Mouse (Mus musculus): ENCODE measurements around the gene Suclg2. TPM values are rescaled to one million over a fixed set of nuclear protein-coding genes. Genes with fewer than 3 reads are reported as not detected.
A peak's percentile ranks its signal among the peaks of the same experiment; 100 is the strongest.
"Not testable (repeated sequence)": the region's sequence is repeated elsewhere in the genome, so short reads cannot be mapped to it uniquely, and the experiment has no call there.

Suclg2 gene
- total RNA-seq, 2 experiments from 2014 or later: 16.6 to 18.1 TPM

DNA sequence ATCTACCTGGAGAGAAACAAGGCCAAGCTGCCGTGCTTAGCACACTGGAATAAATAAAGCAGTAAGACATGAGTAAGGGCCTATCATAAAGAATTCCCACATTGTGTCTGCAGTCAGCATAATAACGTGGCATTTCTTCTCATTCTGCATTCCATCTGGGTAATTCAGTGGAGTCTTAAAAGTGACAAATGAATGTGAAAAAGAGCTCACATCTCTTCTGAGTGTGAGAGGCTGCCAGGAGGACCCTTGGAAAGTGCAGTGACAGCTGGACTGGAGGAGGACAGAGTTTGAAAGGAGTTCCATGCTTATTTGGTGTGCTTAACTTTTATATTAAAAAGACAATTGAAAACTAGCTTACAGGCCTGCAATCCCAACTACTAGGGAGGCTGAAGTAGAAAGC is 83.2 kb downstream of the Suclg2 start:
- DNase-seq (ENCODE audit: low spot score in 2 of 2): no peak

DNA sequence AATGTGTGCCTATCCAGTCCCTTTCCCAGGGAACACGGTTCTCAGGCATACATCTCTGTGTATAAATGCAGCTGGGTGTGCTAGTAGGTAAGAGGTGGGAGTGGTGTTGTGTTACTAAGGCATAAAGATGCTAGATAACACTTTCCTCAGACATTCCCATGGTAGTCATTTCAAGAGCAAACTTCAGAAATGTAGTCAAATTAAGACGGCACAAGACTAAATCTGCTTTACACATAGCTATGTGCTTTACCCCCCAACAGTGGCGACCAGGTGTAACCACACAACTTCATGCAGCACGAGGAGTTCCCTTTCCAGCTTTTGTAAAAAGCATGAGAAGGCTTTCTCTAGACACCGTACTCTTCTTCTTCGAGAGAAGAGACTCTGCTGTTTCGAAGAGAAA is 89.5 kb downstream of the Suclg2 start:
- no peak for DNase-seq (ENCODE audit: low spot score in 2 of 2)

DNA sequence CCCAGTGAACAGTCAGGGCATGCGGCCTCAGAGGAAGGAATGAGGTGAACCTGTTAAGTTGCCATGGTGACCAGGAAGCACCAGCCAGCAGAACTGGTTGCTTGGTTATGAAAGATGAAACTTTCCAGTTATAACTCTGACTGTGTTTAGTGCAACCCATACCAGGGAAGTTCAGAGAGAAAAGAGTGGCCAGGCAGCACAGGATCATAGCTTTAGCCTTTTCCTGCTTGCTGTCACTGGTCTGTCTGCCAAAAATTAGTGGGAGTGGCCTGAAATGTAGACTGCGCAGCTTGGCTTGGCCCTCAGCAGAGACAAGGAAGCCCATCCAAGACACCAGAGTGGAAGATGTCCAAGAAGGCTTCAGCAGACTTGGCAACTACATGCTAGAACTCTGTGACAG is 96.8 kb downstream of the Suclg2 start:
- peak; percentile 20 to 28 for DNase-seq (ENCODE audit: low spot score in 2 of 2)

DNA sequence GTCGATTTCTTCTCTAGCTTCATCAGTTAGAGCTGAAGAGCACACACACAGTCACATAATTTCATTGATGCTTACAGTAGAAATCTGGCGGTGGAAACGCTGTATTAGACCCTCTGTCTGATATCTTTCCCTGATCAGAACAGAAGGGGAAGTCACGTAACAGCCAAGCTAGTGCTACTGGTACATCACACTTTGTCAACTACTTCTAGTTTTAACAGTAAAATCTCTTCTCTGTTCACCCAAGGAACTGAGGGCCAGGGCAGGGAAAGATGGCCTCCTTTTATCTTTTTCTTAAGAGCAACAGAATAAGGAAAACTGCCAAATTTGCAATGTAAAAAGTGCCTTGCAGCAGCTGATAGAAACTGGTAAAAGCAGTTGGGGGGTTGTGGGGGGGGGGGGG is 97.8 kb downstream of the Suclg2 start:
- no peak for DNase-seq (ENCODE audit: low spot score in 2 of 2)

DNA sequence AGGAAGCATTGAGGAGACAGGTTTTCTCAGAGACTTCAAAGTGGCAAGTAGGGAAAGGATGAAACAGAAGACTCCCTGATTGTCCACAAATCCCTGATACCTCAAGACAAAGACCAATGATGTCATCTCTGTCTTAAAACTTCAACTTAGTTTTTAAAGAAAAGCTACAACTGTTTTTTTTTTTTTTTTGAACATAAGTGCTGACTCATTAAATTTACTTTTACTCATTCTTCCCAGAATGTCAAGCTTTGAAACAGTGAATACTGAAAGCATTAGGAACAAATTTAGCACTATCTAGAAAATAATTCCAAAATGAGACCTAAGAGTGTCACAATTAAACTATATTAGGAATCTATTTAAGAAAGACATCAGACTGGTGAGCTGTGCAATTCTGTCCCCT is 98.8 kb downstream of the Suclg2 start:
- no peak for DNase-seq (ENCODE audit: low spot score in 2 of 2)

DNA sequence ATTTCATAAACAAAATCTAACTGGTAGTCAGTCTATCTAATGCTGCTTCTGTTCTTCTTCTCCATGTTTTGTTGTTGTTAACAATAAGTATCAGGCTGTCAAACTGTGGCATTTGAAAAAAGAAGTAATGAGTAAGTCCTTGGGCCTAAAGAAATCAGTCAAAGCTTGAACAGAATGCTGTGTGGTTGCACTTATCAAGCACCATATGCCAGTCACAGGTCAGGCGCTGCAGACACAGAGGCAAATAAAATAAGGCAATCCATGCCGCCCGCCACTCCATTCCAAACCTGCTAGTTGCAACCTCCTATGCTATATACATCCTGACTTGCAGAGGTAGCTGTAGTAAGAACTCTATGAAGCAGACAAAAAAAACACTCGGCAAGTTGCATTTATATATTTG is 100.2 kb downstream of the Suclg2 start:
- no peak for DNase-seq (ENCODE audit: low spot score in 2 of 2)

DNA sequence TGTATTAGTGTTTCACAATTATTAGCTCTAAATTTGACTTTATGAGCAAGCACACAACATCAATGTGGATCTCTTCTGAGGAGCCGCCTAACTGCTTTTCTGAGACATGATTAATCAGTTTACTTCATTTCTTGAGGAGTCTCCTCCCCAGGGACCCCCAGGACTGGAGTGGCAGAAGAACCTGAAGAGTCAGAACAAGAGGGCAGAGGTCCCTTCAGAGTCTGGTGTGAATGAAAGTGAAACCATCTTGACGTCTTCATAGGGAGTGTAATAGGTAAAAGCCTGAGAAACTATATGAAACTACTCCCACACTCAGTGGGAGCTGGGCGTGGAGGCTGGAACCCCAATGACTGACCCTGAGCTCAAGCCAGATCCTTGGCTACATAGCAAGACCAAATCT is 105.4 kb downstream of the Suclg2 start:
- DNase-seq (ENCODE audit: low spot score in 2 of 2): no peak

DNA sequence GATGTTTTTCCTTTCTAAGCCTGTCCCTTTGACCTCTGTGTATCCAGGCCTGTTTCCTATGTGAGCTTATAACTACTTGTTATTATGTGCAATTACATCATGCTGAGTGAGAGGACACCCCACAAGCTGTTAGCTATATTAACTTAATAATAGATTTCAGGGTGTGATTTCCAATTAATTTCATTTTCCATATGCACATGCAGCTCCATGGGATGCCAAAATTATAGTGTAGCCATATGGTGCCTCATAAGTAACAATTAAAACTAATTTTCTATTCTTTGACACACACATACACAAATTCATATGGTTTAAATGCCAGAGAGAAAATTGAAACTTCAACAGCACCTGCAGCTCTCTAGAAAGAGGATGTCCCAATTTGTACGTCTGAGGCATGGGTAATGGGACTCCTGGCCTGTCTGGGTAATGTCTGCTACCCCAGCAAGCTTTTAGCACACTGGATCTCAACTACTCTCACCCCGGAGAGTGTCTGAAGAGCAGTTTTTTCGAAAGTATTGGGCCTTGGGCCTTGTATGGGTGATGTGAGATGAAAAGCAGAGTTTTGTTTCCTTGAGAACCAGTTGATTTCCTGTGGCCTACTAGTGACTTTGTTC is 106.1 kb downstream of the Suclg2 start:
- no peak for DNase-seq (ENCODE audit: low spot score in 2 of 2)

DNA sequence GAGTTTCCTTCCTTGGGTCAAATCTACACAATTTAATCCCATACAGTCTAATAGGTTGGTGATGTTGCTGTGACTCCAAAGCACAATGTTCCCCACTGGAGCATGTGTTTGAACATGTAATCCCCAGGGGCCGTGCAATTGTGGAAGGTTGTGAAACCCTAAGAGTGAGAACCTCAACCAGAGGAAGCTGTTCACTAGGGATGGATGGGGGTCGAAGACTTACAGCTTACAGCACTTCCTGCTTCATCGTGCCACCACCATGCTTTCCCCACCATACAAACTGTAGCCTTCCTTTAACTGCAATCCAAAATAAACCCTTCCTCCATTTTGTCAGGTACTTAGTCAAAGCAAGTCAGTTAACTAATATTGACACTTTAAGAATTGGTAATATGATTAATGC is 107.5 kb downstream of the Suclg2 start:
- no peak for DNase-seq (ENCODE audit: low spot score in 2 of 2)

DNA sequence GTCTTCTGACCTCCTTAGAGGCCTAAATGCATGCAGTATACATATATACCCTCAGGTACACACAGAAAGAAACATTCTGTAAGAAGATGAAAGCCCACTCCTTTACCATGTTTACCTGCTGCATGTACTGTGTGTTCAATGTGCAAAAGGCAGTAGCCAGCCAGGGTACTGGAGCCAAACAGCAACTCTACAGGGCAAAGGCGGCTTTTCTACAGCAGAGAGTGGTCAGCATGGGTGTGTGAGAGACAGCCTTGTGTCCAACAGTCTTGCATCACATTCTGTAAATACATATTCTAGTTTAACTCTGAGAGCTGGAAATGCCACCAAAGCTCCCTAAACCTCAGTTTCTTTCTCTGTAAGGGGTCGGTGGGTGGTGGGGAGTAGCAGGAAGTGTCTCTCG is 110.5 kb downstream of the Suclg2 start:
- DNase-seq (ENCODE audit: low spot score in 2 of 2): no peak

DNA sequence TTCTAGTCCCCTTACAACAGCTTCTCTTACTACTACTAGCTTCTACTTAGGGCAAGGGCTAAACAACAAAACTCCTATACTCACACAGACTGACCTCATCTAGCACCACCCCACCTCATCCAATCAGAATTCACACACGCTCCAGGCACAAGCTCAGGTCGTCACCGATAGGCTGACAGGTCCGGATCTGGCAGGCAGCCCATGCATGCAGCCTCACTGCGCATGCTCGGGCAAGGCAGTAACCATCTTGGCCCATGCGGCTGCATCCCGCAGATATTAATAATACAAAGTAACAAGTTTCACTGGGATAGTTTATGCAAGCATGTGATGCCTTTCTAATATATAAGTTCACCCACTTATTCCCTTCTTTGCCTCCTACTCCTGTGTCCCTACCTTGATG is 117.9 kb downstream of the Suclg2 start:
- not testable (repeated sequence) for DNase-seq (ENCODE audit: low spot score in 2 of 2)

DNA sequence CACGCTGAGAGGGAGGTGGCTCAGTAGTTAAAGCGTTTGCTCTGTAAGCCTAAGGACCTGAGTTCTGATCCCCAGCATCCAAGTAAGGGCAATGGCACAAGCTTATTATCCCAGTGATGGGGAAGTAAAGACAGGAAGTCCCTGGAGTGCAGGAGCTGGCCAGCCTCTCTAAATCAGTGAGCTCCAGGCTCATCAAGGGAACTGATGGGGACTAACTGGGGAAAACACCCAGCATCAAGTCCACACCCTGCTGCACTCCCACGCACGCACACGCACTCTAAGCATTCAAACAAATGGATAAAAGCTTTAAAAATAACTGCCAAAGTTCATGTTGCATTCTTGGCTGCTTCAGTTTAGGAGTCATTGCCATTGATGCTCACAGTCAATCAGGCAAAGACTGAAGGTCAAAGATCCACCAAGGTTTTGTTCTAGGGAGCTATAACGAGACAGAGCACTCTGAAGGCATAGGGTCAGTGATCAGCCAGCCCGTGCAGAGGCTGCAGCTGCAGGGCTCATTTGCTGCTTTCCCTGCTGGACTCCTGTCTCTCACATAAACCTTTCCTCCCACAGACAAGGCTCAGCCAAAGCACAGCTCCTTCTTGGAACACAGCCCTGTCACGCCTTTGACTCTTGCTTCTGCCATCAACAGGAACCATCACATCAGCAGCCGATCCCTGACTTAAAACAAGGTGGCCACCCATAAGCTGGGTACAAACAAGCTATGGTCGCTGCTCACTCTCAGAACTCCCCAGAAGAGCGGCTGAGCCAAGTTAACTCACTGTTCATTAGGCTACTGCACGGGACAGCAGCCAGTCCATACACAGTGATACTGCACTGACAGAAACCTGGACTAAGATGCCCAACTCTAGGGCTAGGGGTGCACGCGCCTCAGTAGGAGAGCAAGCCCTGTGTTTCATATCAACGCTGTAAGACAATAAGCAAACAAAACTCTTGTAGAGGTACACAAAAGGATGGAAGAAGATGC is 121.5 kb downstream of the Suclg2 start:
- DNase-seq (ENCODE audit: low spot score in 2 of 2): no peak

DNA sequence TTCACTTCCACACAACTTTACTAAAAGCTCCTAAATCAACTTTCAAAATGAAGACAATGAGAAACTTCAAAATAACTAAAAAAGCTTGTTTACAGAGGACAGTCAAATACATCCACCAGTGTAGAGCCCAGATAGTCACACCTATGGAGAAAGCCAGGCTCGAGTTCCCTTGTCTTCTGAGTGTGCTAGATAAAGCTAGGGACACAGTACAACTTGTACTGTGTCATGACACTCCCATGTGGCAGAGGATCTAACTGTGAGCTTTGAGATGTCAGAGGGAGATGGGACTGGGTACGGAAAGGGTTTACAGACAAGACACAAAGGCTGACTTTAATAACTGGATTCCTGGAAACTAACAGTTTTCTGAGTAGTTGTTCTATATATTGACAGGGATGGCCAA is 122.7 kb downstream of the Suclg2 start:
- DNase-seq (ENCODE audit: low spot score in 2 of 2): no peak

DNA sequence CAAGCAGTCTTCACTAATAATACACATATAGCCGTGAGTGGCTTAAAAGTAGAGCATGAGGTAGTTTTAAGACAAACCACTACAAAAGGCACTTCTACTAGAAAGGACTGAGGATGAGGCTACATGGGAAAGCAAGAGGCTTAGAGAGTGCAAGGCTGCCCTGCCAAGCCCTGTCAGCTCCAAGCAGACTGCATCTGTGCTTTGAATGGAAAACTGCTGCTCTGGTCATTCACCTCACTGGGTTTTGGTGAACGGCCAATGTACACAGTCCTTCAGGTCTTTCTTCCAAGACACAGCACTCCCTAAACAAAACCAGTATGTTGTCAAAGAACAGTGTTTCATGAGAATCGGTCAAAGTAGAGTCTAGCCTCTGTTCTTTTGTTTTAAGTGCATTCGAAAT is 124.4 kb downstream of the Suclg2 start:
- no peak for DNase-seq (ENCODE audit: low spot score in 2 of 2)

DNA sequence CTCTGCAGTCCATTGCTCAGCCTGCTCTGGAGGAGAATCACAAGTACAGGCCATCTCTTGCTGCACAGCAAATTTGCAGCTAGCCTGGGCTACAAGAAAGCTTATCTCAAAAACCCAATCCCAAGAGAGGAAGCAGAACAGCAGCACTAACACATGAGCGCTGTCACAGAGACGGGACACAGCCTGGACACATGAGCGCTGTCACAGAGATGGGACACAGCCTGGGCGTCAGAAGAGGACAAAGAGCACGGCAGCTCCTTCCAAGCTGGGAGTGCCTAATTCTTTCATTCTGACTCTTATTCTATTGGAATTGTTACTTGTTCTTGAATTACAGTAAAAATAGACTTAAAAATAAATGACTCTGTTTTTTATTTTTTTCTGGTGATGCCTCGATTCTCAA is 126.2 kb downstream of the Suclg2 start:
- no peak for DNase-seq (ENCODE audit: low spot score in 2 of 2)

DNA sequence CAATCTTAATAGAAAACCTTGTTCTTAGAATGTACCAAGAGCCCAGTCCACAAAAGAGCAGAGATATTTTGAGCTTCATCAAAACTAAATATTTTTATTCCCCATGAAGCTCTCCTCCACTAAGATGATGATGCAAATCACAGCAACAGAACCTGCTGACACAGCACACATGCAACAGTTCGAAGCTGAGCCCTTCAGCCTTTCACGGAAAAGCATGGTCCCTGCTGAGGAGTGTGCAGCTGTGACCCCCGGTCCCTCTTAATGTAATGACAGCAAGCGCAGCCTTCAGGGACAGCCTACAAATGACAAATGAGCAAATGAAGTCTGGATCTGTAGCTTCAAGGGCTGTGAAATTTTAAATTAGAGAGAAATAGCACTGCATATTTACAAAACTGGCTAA is 128.1 kb downstream of the Suclg2 start:
- DNase-seq (ENCODE audit: low spot score in 2 of 2): no peak

DNA sequence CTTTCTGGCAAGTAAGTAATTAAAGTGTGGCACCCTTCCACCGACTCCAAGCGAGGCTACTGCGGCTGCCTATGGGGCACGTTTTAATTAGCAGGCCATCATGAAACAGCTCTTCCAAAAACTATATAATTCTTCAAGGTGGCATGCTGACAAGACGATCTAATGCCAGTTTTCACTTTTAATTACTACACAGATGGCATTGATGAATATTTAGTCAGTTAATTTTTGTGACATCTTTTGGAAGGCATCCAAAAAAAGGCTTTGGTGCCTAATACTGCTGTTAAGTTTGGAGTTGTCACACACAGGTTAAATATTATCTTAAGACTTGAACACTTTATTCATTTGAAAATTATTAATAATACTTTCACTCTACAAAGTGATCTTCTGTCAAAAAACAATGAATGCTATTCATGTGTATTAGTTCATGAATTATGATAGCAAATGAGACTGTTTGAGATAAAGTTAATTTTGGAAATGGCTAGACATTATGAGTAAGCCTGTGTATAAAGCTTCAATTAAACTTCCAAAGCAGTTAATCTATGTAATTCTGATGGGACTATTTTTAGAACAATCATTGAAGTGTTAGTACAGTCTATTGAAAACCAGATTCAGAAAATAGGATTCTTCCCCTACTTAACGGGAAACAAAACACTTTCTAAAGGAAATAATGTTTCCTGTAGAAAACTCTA is 131.3 kb downstream of the Suclg2 start:
- DNase-seq (ENCODE audit: low spot score in 2 of 2): no peak

DNA sequence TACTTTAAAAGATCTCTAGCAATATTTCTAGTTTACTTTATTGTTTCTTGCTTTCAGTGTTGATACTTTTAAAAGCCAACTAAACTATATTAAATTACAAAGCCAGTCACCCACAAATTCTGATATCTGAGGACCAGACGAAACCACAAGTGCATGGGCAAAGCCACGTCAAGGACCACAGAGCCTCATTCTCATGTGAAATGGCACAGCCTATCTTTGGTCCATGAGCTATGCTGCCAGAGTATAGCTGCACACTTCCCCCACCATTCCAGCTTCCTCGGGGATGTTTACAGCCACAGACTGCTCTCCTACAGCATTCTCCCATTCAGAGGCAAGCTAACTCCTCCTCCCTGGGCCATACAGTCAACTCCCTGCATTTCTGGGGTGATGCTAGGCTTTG is 136.7 kb downstream of the Suclg2 start:
- DNase-seq (ENCODE audit: low spot score in 2 of 2): no peak

DNA sequence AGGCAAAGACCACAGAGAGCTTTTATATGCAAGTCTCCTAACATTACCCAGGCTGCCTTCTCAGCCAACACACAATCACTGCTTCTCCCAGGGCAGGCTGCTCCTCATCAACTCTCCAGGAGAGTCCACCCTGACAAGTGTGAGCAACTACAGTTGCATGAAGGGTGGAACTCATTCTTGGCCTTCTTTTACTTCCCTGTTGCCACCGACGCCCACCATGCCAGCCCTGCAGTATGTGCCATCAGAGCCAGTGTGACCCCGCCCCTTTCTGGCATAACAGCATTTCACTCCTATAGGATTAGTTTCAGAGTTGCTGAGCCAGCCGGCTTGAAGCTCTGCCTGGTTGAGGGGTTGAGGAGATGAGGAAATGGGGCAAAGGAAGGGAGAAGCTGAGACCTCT is 138.8 kb downstream of the Suclg2 start:
- DNase-seq (ENCODE audit: low spot score in 2 of 2): no peak

DNA sequence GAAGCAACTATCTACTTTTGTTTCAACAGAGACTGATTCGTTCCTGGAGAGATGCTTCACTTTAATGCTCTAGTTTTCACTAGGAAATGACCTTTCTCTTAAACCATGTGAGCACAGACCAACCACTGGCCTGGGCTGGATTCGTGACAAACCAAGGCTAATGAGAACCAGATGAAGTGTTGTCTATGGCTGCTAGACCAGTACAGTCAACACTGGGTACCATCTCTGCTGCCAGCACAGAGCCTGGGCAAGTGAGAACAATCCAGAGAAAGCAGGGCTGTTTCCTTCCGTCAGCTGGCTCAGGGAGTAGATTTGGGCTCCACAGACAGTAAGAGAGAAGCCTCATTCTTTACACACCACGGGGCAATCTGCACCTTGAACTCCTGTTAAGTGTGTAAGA is 143.1 kb downstream of the Suclg2 start:
- no peak for DNase-seq (ENCODE audit: low spot score in 2 of 2)

DNA sequence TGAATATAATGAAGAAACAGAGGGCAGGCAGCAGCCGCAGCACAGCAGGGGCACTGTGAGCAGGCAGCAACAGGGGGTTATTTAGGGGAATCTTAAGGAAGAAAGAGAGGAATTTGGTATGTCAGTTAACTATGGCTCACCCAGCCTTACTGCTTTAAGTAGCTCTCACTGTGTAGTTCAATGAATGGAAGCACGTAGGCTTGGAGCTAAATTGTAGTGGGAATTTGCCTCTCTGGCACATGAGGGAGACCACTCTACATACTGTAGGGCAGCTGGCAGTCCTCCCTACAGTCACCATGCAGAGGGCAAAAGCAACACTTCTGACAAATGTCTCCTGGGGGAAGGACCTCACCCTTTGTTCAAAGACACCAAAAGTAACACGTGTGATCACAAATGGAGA is 143.7 kb downstream of the Suclg2 start:
- no peak for DNase-seq (ENCODE audit: low spot score in 2 of 2)

DNA sequence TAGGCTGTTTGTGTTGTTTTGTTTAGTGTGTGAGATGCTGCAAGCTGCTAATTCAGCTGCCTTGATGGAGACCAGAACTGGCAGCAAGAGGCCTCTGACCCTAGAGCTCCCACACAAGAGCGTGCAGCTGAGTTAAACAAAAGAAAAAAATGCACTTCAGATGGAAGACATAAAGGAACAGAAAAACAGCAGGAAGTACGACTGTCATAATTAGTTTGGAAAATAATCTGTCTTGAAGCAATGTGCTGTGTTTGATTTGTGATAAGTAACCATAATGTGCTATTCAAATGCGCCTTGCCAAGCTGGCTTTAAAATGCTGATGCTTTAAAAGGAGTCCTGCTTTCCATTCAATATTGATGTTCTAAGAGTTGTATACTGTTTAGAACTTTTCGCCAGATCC is 144.2 kb downstream of the Suclg2 start:
- no peak for DNase-seq (ENCODE audit: low spot score in 2 of 2)

All from layer of hippocampus, postnatal 10 days (tissue).